Mouse (Mus musculus): Measurements from ENCODE around the gene Vwa8. TPM values are rescaled to one million over a fixed set of nuclear protein-coding genes. Genes with fewer than 3 reads are reported as not detected.
A peak's percentile ranks its signal among the peaks of the same experiment; 100 is the strongest.

Vwa8 gene
- polyA plus RNA-seq, 1 experiment from 2014 or later: 13.5 TPM

GRCm38 (mm10) chr14:79200133-79200891 lies 351.5 kb downstream of the Vwa8 start:
- Histone ChIP-seq H3K4me2 (ENCODE audit: low read depth, low read length) (no peak overlapping the region), H3K27me3 (ENCODE audit: control insufficient read depth, insufficient read depth, low read length) (no peaks in the 10 kb centered on the region), H3K4me1 (ENCODE audit: control insufficient read depth, insufficient read depth, low read length) (no peaks in the 10 kb centered on the region), H3K9ac (ENCODE audit: low read length) (no peak overlapping the region), H3K9me3 (replicated peaks; ENCODE audit: control insufficient read depth, low read length) (no peaks in the 10 kb centered on the region), H3K36me3 (ENCODE audit: control insufficient read depth, insufficient read depth, low read length) (no peaks in the 10 kb centered on the region), H3K4me3 (replicated peaks; ENCODE audit: low read length) (no peak overlapping the region), H3K27ac (ENCODE audit: low read length) (peak overlapping the region; percentile 49)
- peak; percentile 59 for ATAC-seq (ENCODE audit: insufficient read depth, low FRiP score)
- WGBS: 60% methylated on average over 9 of the region's 9 CpGs

- Histone ChIP-seq H3K4me2 (ENCODE audit: low read depth, low read length) (no peak overlapping the region), H3K4me1 (ENCODE audit: control insufficient read depth, insufficient read depth, low read length) (no peaks in the 10 kb centered on the region), H3K9ac (ENCODE audit: low read length) (no peak overlapping the region), H3K27me3 (ENCODE audit: control insufficient read depth, insufficient read depth, low read length) (no peaks in the 10 kb centered on the region), H3K9me3 (replicated peaks; ENCODE audit: control insufficient read depth, low read length) (no peaks in the 10 kb centered on the region), H3K4me3 (replicated peaks; ENCODE audit: low read length) (no peak overlapping the region), H3K27ac (ENCODE audit: low read length) (peak overlapping the region; percentile 24; the same call in 1 of the 2 replicates), H3K36me3 (ENCODE audit: control insufficient read depth, insufficient read depth, low read length) (no peaks in the 10 kb centered on the region)
- 87% methylated on average over 9 of the region's 9 CpGs for WGBS
- ATAC-seq (ENCODE audit: insufficient read depth, low FRiP score): no peak
These were observed 352.0 kb downstream of the Vwa8 start for GRCm38 (mm10) chr14:79200892-79201285.

GRCm38 (mm10) chr14:79202722-79203362 lies 354.0 kb downstream of the Vwa8 start:
- no peaks in the 10 kb centered on the region for H3K4me1 ChIP-seq (ENCODE audit: control insufficient read depth, insufficient read depth, low read length)
- H3K27me3 ChIP-seq (ENCODE audit: control insufficient read depth, insufficient read depth, low read length): no peaks in the 10 kb centered on the region
- H3K9me3 ChIP-seq (replicated peaks; ENCODE audit: control insufficient read depth, low read length): no peaks in the 10 kb centered on the region
- WGBS: 59% methylated on average over 4 of the region's 4 CpGs
- H3K4me2 ChIP-seq (ENCODE audit: low read depth, low read length): no peak overlapping the region
- H3K4me3 ChIP-seq (replicated peaks; ENCODE audit: low read length): no peak overlapping the region
- no peak for ATAC-seq (ENCODE audit: insufficient read depth, low FRiP score)
- no peak overlapping the region for H3K9ac ChIP-seq (ENCODE audit: low read length)
- peak overlapping the region; percentile 25; the same call in 1 of the 2 replicates for H3K27ac ChIP-seq (ENCODE audit: low read length)
- no peaks in the 10 kb centered on the region for H3K36me3 ChIP-seq (ENCODE audit: control insufficient read depth, insufficient read depth, low read length)

GRCm38 (mm10) chr14:79203496-79204158 lies 354.8 kb downstream of the Vwa8 start:
- no peaks in the 10 kb centered on the region for H3K36me3 ChIP-seq (ENCODE audit: control insufficient read depth, insufficient read depth, low read length)
- no peaks in the 10 kb centered on the region for H3K4me1 ChIP-seq (ENCODE audit: control insufficient read depth, insufficient read depth, low read length)
- H3K27ac ChIP-seq (ENCODE audit: low read length): 0 out of 2 replicates have a peak overlapping the region, but pooled peaks have one; percentile 20
- no peak; the same call in 1 of the 2 replicates for ATAC-seq (ENCODE audit: insufficient read depth, low FRiP score)
- no peak overlapping the region for H3K4me3 ChIP-seq (replicated peaks; ENCODE audit: low read length)
- 33% methylated on average over 12 of the region's 12 CpGs for WGBS
- H3K9me3 ChIP-seq (replicated peaks; ENCODE audit: control insufficient read depth, low read length): no peaks in the 10 kb centered on the region
- no peaks in the 10 kb centered on the region for H3K27me3 ChIP-seq (ENCODE audit: control insufficient read depth, insufficient read depth, low read length)
- no peak overlapping the region for H3K9ac ChIP-seq (ENCODE audit: low read length)
- no peak overlapping the region for H3K4me2 ChIP-seq (ENCODE audit: low read depth, low read length)

GRCm38 (mm10) chr14:79204866-79205265 lies 356.0 kb downstream of the Vwa8 start:
- Histone ChIP-seq H3K27me3 (ENCODE audit: control insufficient read depth, insufficient read depth, low read length) (no peaks in the 10 kb centered on the region), H3K9ac (ENCODE audit: low read length) (no peak overlapping the region), H3K4me3 (replicated peaks; ENCODE audit: low read length) (no peak overlapping the region), H3K4me2 (ENCODE audit: low read depth, low read length) (no peak overlapping the region), H3K27ac (ENCODE audit: low read length) (no peak overlapping the region), H3K4me1 (ENCODE audit: control insufficient read depth, insufficient read depth, low read length) (no peaks in the 10 kb centered on the region), H3K36me3 (ENCODE audit: control insufficient read depth, insufficient read depth, low read length) (no peaks in the 10 kb centered on the region), H3K9me3 (replicated peaks; ENCODE audit: control insufficient read depth, low read length) (no peaks in the 10 kb centered on the region)
- WGBS: 87% methylated on average over 7 of the region's 7 CpGs
- ATAC-seq (ENCODE audit: insufficient read depth, low FRiP score): no peak

GRCm38 (mm10) chr14:79206210-79206609 lies 357.4 kb downstream of the Vwa8 start:
- ATAC-seq (ENCODE audit: insufficient read depth, low FRiP score): peak; percentile 78
- Histone ChIP-seq H3K27ac (ENCODE audit: low read length) (peak overlapping the region; percentile 4; the same call in 1 of the 2 replicates), H3K4me1 (ENCODE audit: control insufficient read depth, insufficient read depth, low read length) (no peaks in the 10 kb centered on the region), H3K9ac (ENCODE audit: low read length) (no peak overlapping the region), H3K36me3 (ENCODE audit: control insufficient read depth, insufficient read depth, low read length) (no peaks in the 10 kb centered on the region), H3K4me3 (replicated peaks; ENCODE audit: low read length) (no peak overlapping the region), H3K4me2 (ENCODE audit: low read depth, low read length) (no peak overlapping the region), H3K9me3 (replicated peaks; ENCODE audit: control insufficient read depth, low read length) (no peaks in the 10 kb centered on the region), H3K27me3 (ENCODE audit: control insufficient read depth, insufficient read depth, low read length) (no peaks in the 10 kb centered on the region)
- 41% methylated on average over 11 of the region's 11 CpGs for WGBS

- H3K4me1 ChIP-seq (ENCODE audit: control insufficient read depth, insufficient read depth, low read length): no peaks in the 10 kb centered on the region
- ATAC-seq (ENCODE audit: insufficient read depth, low FRiP score): no peak
- no peak overlapping the region for H3K4me2 ChIP-seq (ENCODE audit: low read depth, low read length)
- H3K4me3 ChIP-seq (replicated peaks; ENCODE audit: low read length): no peak overlapping the region
- no peak overlapping the region for H3K9ac ChIP-seq (ENCODE audit: low read length)
- H3K36me3 ChIP-seq (ENCODE audit: control insufficient read depth, insufficient read depth, low read length): no peaks in the 10 kb centered on the region
- H3K27ac ChIP-seq (ENCODE audit: low read length): no peak overlapping the region
- H3K9me3 ChIP-seq (replicated peaks; ENCODE audit: control insufficient read depth, low read length): no peaks in the 10 kb centered on the region
- no peaks in the 10 kb centered on the region for H3K27me3 ChIP-seq (ENCODE audit: control insufficient read depth, insufficient read depth, low read length)
These were observed 359.6 kb downstream of the Vwa8 start for GRCm38 (mm10) chr14:79208468-79208867.

GRCm38 (mm10) chr14:79209813-79210212 lies 361.0 kb downstream of the Vwa8 start:
- Histone ChIP-seq H3K4me3 (replicated peaks; ENCODE audit: low read length) (no peak overlapping the region), H3K9me3 (replicated peaks; ENCODE audit: control insufficient read depth, low read length) (no peaks in the 10 kb centered on the region), H3K36me3 (ENCODE audit: control insufficient read depth, insufficient read depth, low read length) (no peaks in the 10 kb centered on the region), H3K27me3 (ENCODE audit: control insufficient read depth, insufficient read depth, low read length) (no peaks in the 10 kb centered on the region), H3K4me1 (ENCODE audit: control insufficient read depth, insufficient read depth, low read length) (no peaks in the 10 kb centered on the region), H3K4me2 (ENCODE audit: low read depth, low read length) (no peak overlapping the region), H3K27ac (ENCODE audit: low read length) (no peak overlapping the region), H3K9ac (ENCODE audit: low read length) (no peak overlapping the region)
- no peak for ATAC-seq (ENCODE audit: insufficient read depth, low FRiP score)
- WGBS: 87% methylated on average over 3 of the region's 3 CpGs

- Histone ChIP-seq H3K9ac (ENCODE audit: low read length) (no peak overlapping the region), H3K27me3 (ENCODE audit: control insufficient read depth, insufficient read depth, low read length) (no peaks in the 10 kb centered on the region), H3K4me1 (ENCODE audit: control insufficient read depth, insufficient read depth, low read length) (no peaks in the 10 kb centered on the region), H3K36me3 (ENCODE audit: control insufficient read depth, insufficient read depth, low read length) (no peaks in the 10 kb centered on the region), H3K27ac (ENCODE audit: low read length) (no peak overlapping the region), H3K9me3 (replicated peaks; ENCODE audit: control insufficient read depth, low read length) (no peaks in the 10 kb centered on the region), H3K4me3 (replicated peaks; ENCODE audit: low read length) (no peak overlapping the region), H3K4me2 (ENCODE audit: low read depth, low read length) (no peak overlapping the region)
- WGBS: 80% methylated on average over 11 of the region's 11 CpGs
- ATAC-seq (ENCODE audit: insufficient read depth, low FRiP score): no peak
These were observed 363.6 kb downstream of the Vwa8 start for GRCm38 (mm10) chr14:79212380-79212991.
